Mouse (Mus musculus): ENCODE data around the gene Pogk.

DNA sequence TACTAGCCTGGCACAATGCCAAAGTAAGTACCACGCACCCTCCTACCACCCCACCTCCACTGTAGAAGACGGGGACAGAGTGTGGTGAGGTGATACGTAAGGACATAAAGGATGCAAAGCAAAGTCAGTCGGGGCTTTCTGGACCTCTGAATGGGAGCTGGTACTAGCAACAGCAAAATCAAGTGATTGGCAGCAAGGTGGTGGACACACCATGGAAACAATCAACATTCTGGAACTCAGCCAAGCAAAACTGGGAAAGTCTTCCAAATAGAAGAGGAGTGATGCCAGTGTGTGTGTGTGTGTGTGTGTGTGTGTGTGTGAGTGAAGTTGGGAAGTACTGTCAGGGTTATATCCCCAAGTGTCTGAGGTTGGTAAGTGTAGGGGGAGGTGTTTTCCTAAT, 7.7 kb downstream of the Pogk start:
- TF ChIP-seq CTCF (IDR thresholded peaks at IDR 0.05; ENCODE audit: control insufficient read depth, insufficient read depth, insufficient read length): no peak
- TF ChIP-seq USF1 (IDR thresholded peaks at IDR 0.05; ENCODE audit: low read depth): no peak
- no peak for TF ChIP-seq MAX (IDR thresholded peaks at IDR 0.05)
- no peak for TF ChIP-seq MYOG (IDR thresholded peaks at IDR 0.05; ENCODE audit: control insufficient read depth, extremely low read depth, insufficient read length)
- TF ChIP-seq FOSL1 (IDR thresholded peaks at IDR 0.05; ENCODE audit: insufficient read depth, low read length, poor library complexity, severe bottlenecking): no peak
- TF ChIP-seq CEBPB (IDR thresholded peaks at IDR 0.05; ENCODE audit: low read depth): no peak
